Mouse (Mus musculus) stomach, postnatal 0 days (tissue): ENCODE data around the gene Atf6b.

Source experiments
- CTCF ChIP-seq: IDR thresholded peaks from 2 replicates; pipeline ENCODE4 v1.5.1; 2016; ENCODE audit warnings: antibody characterized with exemption, low read depth, mild to moderate bottlenecking, moderate library complexity
- EP300 ChIP-seq: optimal IDR thresholded peaks from 2 replicates; pipeline ENCODE3; 2016; ENCODE audit warnings: antibody characterized with exemption

DNA sequence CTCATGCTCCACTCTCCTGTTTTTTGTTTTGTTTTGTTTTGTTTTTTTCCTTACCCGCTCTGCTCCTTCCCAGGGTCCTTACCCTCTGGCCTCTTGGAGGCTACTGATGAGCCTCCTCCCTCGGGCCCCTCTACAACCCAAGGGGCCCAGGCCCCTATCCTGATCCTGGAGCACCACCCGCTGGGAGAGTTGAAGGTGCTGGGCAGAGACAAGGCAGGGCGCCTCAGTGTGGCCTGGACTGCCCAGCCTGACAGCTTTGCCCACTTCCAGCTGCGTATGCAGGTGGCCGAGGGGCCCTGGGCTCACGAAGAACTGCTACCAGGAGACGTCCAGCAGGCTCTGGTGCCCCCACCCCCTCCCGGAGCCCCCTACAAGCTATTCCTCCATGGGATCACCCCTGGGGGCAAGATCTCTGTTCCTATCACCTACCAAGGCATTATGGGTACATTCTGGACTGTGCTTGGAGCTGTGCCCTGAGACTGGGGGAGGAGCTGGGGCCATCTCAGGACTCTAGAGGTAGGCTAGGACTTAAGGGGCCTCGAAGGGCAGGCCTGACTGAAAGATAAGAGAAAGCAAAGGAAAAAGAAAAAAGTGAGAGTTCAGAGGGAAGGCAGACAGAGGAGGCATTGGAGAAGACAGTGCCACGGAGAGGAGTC is 35.1 kb downstream of the Atf6b start:
- TF ChIP-seq CTCF (peak; percentile 44), EP300 (no peak)
